Mouse (Mus musculus): ENCODE measurements around the gene Prkcz. TPM values are rescaled to one million over a fixed set of nuclear protein-coding genes. Genes with fewer than 3 reads are reported as not detected.

The Prkcz gene
- total RNA-seq, 2 experiments from 2014 or later, result 123 to 138 TPM

Other genes with a start within 250 kb of the Prkcz start
- gene Ski, start 138.8 kb downstream of the Prkcz start, total RNA-seq (2021), result 100 to 1,000 TPM; 118 TPM
- 10 to 100 TPM; 22.2 to 24.3 TPM for gene Faap20, start 111.6 kb downstream of the Prkcz start, total RNA-seq (2021)
- 1 to 10 TPM; 8.6 to 9.5 TPM for gene Gabrd, start 36.8 kb upstream of the Prkcz start, total RNA-seq (2021)
- 1 to 10 TPM; 8.6 to 9.6 TPM for gene Cfap74, start 47.8 kb upstream of the Prkcz start, total RNA-seq (2021)
- 1 to 10 TPM; 2.0 to 3.5 TPM for gene Tmem52, start 107.8 kb upstream of the Prkcz start, total RNA-seq (2021)
- gene Gnb1, start 130.0 kb upstream of the Prkcz start, total RNA-seq (2021), result 1,000 to 10,000 TPM; 1,004 to 1,032 TPM
- 10 to 100 TPM; 55.8 to 63.5 TPM for gene Nadk, start 201.0 kb upstream of the Prkcz start, total RNA-seq (2021)
- 10 to 100 TPM; 37.9 to 38.6 TPM for gene Slc35e2, start 240.1 kb upstream of the Prkcz start, total RNA-seq (2021)

All from layer of hippocampus, postnatal 10 days (tissue).